Mouse (Mus musculus) right cerebral cortex, postnatal 4 days (tissue): ENCODE measurements around the gene Klf3.
"Not testable (repeated sequence)": the region's sequence is repeated elsewhere in the genome, so short reads cannot be mapped to it uniquely, and the experiment has no call there.

ENCODE experiments used
- DNase-seq: peaks from one replicate; pipeline ENCODE4 v3.0.0-alpha.2; 2022

Gene Klf3

DNA sequence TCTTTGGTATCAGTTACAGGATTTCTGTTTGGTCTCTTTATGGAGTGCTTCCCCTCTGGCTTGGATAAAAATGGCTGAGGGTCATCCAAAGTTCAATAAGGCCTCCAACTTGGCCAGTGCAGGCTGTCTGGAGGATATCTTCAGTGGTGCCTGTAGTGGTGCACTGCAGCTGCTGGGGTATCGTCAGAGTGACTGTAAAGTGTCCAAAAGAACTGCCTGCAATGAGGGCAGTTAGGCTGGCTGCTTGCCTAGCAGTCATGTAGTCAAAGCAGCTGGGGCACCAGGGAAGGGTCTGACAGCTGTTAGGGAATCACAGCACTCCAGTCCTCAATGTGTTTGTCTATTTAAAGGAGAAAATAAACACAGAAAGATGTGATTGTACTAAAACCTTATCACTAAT, 36.9 kb downstream of the Klf3 start:
- DNase-seq = no peak

DNA sequence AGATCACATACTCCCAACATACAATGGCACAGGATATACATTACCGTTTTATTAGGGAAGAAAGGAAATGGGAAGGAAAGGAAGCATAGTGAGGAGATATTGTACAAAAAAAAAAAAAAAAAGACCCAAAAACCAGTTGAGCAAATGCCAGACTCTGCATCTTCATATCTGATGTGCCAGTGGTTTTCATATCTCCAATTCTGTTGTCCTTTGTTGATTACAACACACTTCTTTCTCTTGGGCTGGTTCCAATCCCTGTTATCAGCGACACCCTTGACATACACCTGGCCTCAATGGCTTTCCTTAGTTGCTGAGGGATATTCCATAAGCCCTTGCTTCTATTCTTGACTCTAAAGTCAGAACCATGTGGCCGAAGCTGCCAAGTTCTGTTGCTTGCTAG, 41.4 kb downstream of the Klf3 start:
- DNase-seq = no peak

DNA sequence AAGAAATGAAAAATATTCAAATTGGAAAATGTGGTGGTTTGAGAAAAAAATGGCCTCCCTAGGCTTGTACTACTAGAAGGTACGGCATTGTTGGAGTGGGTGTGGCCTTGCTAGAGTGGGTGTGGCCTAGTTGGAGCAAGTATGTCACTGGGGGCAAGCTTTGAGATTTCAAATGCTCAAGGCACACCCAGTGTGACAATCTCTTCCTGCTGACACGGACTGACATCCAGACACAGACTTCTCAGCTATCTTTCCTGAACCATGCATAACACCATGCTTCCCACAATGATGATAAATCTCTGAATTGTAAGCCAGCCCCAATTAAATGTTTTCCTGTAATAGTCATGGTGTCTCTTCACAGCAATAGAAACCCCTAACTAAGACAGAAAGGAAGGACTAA, 44.1 kb downstream of the Klf3 start:
- no peak for DNase-seq

DNA sequence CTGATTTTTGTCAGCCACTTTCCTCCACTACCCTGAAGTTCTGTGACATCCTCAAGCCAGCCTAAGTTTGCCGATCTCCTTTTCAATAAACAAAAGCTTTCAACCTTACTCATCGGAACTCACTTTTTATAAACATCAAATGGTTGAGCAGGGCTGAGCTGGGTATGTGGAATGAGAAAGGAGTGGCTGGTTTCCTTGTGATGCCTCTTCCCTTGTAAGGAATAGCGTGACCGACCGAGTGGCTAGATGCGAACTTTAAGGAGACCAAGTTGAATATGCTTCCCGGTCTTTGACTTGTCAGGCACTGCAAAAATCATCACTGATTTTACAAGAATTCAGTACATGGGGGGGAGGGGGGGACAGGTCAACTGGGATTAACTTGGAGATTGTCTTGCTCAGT, 46.7 kb downstream of the Klf3 start:
- no peak for DNase-seq

DNA sequence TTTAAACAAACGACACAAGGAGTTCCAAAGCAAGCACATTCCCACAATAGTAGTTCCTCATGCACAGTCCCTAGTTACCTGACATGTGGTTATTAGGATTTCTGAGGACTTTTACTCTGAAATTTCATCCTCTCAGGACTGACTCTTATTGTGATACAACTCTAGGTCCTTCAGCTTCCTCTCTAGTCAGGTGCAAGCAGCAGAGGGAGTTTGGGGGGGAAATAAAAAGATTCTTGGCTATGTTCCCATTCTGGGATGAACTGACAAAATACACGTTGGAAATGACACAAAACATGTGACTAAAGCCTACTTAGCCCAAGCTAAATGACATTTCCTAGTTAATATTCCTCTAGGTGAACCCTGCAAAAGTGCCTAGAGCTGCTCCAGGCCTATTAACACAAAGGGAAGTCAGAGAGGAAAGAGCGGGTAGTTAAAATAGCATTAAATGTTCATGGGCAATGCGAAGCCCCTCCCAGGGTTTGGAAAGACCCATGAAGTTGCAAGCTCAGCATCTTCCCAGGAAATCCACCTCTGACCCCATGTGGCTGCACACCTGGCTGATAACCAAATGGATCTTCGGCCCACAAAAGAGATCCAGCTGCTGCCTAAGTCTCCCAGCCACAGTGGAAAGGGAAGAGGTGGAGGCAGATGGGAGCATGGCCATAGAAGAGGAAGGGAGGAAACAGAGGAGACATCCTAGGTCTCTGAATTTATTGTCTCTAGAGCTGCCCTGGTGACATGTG, 49.6 kb downstream of the Klf3 start:
- no peak for DNase-seq

GRCm38 (mm10) chr5:64853421-64853820, 50.2 kb downstream of the Klf3 start:
- DNase-seq = no peak

DNA sequence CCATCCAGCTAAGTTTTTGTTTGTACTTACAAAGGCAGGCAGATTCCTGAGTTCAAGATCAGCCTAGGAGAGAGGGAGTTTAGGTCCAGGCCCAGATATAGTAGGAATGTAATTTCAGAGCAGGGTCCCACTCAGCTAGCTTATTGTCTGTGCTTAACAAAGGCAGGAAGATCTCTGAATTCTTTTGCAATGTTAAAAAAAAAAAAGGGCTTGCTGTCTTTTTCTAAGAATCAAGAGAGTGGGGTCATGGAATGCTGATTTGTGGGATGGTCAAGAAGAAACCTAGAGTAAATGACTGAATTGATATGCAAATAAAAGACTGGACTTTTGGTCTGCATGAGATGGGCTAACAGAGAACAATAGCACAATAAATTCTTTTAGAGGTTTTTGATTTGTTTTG, 52.0 kb downstream of the Klf3 start:
- no peak for DNase-seq

DNA sequence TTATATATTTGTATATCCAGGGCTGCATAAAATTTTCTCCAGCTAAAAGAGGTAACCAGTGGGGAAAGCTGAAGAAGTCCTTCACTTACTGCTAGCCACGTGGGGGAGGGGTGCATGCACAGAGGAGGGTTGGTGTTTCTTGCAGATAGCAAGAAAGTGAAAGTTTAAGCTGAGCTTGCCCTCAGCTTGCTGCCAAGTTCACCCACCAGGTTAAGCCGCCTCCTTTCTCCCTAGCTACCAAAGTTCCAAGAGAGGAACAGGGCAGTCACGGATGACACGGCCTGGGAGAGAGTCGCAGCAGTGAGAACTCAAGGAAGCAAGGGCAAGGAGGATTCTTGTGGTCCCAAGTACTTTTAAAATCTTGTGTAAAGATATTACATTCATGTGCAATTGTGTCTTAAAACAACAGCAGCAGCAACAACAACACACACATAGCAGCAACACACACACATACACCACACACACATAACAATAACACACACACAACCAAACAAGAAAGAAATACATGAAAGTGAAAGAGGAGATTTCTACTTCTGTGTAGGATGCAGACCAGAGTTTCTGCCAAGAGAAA, 57.8 kb downstream of the Klf3 start:
- no peak for DNase-seq

GRCm38 (mm10) chr5:64861471-64862199, 58.4 kb downstream of the Klf3 start:
- no peak for DNase-seq

DNA sequence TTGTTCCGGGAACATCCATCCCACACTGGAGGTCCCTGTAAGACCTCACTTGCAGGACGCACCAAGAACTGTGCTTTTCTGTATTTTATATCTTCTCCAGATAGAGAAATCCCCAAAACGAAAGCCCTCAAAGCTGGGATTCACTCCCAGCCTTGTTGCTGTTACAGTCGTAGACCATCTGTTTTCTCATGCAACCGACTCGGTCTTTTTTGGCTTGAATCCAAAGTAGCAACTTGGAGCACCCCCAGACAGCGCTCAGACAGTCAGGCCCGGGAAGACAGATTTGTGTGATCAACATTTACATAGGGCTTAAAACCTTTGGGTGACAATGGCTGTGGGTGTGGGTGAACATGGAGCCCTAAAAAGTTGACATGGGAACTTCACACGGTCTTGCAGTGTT, 59.1 kb downstream of the Klf3 start:
- DNase-seq = peak; percentile 36

- DNase-seq = no peak
These were observed 61.5 kb downstream of the Klf3 start for GRCm38 (mm10) chr5:64864699-64865108.

GRCm38 (mm10) chr5:64865219-64865964, 62.2 kb downstream of the Klf3 start:
- DNase-seq = no peak

GRCm38 (mm10) chr5:64866331-64867050, 63.3 kb downstream of the Klf3 start:
- peak; percentile 86 for DNase-seq

- DNase-seq = no peak
These were observed 63.9 kb downstream of the Klf3 start for GRCm38 (mm10) chr5:64867124-64867523.

GRCm38 (mm10) chr5:64867551-64867950, 64.4 kb downstream of the Klf3 start:
- DNase-seq = no peak

- no peak for DNase-seq
These were observed 73.1 kb downstream of the Klf3 start for GRCm38 (mm10) chr5:64876086-64876830.

- DNase-seq = no peak
These were observed 74.2 kb downstream of the Klf3 start for GRCm38 (mm10) chr5:64877235-64878026.

GRCm38 (mm10) chr5:64878027-64878425, 74.8 kb downstream of the Klf3 start:
- DNase-seq = no peak

DNA sequence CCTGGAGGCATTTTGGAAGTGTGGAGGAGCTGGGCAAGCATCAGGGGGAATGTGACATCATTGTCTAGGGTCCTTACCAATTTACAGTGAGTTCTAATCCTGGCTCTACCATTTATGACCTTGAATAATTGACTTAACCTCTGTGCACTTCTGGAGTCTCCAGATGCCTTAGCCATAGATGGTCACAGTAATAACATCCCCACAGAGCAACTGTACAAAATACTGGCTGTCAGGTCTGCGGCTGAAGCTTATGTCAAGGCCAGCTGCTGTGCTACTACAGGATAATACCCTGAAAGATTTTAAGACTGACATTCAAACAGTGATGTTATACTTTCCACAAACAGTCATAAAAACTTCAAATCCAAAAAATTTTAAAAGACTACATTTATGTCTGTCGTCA, 75.3 kb downstream of the Klf3 start:
- no peak for DNase-seq

- no peak for DNase-seq
These were observed 76.1 kb downstream of the Klf3 start for GRCm38 (mm10) chr5:64879241-64879640.

GRCm38 (mm10) chr5:64881559-64881958, 78.4 kb downstream of the Klf3 start:
- not testable (repeated sequence) for DNase-seq
